Mouse (Mus musculus): ENCODE results near the gene Cox4i1. TPM values are rescaled to one million over a fixed set of nuclear protein-coding genes. Genes with fewer than 3 reads are reported as not detected.
A peak's percentile ranks its signal among the peaks of the same experiment; 100 is the strongest.

Gene Cox4i1
- total RNA-seq, 2 experiments from 2014 or later: 4,631 to 4,708 TPM

- DNase-seq: no peak
- intact Hi-C loops (cut with DNase I): no loop called here
These were observed 20.5 kb downstream of the Cox4i1 start for GRCm38 (mm10) chr8:120688511-120688910.

- intact Hi-C loops (cut with DNase I): no loop called here
- DNase-seq: no peak
These were observed 24.9 kb downstream of the Cox4i1 start for GRCm38 (mm10) chr8:120692934-120693333.

- intact Hi-C loops (cut with DNase I): no loop called here
- DNase-seq: no peak
These were observed 26.0 kb downstream of the Cox4i1 start for GRCm38 (mm10) chr8:120693861-120694493.

- no peak for DNase-seq
- intact Hi-C loops (cut with DNase I): no loop called here
These were observed 28.6 kb downstream of the Cox4i1 start for GRCm38 (mm10) chr8:120696401-120697153.

- peak; percentile 56 to 63 for DNase-seq
- intact Hi-C loops (cut with DNase I): no loop called here
These were observed 29.3 kb downstream of the Cox4i1 start for GRCm38 (mm10) chr8:120697154-120697978.

GRCm38 (mm10) chr8:120697979-120698272 lies 29.9 kb downstream of the Cox4i1 start:
- peak in 1 of 2 experiments; percentile 42 for DNase-seq
- intact Hi-C loops (cut with DNase I): no loop called here

GRCm38 (mm10) chr8:120698426-120698825 lies 30.4 kb downstream of the Cox4i1 start:
- intact Hi-C loops (cut with DNase I): no loop called here
- no peak for DNase-seq

- no peak for DNase-seq
These were observed 31.1 kb downstream of the Cox4i1 start for GRCm38 (mm10) chr8:120699079-120699478.

GRCm38 (mm10) chr8:120699565-120699964 lies 31.5 kb downstream of the Cox4i1 start:
- intact Hi-C loops (cut with DNase I): no loop called here
- no peak for DNase-seq

More at GRCm38 (mm10) chr8:120699079-120699478, 31.1 kb downstream of the Cox4i1 start:
- intact Hi-C loops (cut with DNase I): no loop called here

- DNase-seq: no peak
These were observed 32.0 kb downstream of the Cox4i1 start for GRCm38 (mm10) chr8:120700053-120700452.

GRCm38 (mm10) chr8:120701758-120702465 lies 33.9 kb downstream of the Cox4i1 start:
- DNase-seq: no peak
- intact Hi-C loops (cut with DNase I): no loop called here

More at GRCm38 (mm10) chr8:120700053-120700452, 32.0 kb downstream of the Cox4i1 start:
- intact Hi-C loops (cut with DNase I): no loop called here

- intact Hi-C loops (cut with DNase I): no loop called here
- peak; percentile 33 to 47 for DNase-seq
These were observed 36.2 kb downstream of the Cox4i1 start for GRCm38 (mm10) chr8:120704203-120704602.

GRCm38 (mm10) chr8:120705163-120705562 lies 37.1 kb downstream of the Cox4i1 start:
- intact Hi-C loops (cut with DNase I): no loop called here
- no peak for DNase-seq

- intact Hi-C loops (cut with DNase I): no loop called here
- DNase-seq: no peak
These were observed 38.2 kb downstream of the Cox4i1 start for GRCm38 (mm10) chr8:120706193-120706592.

GRCm38 (mm10) chr8:120709176-120709575 lies 41.2 kb downstream of the Cox4i1 start:
- peak in 1 of 2 experiments; percentile 0 for DNase-seq
- intact Hi-C loops (cut with DNase I): no loop called here

- DNase-seq: no peak
- intact Hi-C loops (cut with DNase I): no loop called here
These were observed 47.2 kb downstream of the Cox4i1 start for GRCm38 (mm10) chr8:120715200-120715599.

GRCm38 (mm10) chr8:120715996-120716680 lies 48.1 kb downstream of the Cox4i1 start:
- DNase-seq: peak in 1 of 2 experiments; percentile 2
- intact Hi-C loops (cut with DNase I): no loop called here

- intact Hi-C loops (cut with DNase I): no loop called here
- DNase-seq: no peak
These were observed 51.7 kb downstream of the Cox4i1 start for GRCm38 (mm10) chr8:120719586-120720236.

GRCm38 (mm10) chr8:120723025-120723424 lies 55.0 kb downstream of the Cox4i1 start:
- intact Hi-C loops (cut with DNase I): no loop called here
- no peak for DNase-seq

Data from heart, postnatal 36 days (tissue).